Mouse (Mus musculus) embryonic facial prominence, embryonic 13.5 days (tissue): ENCODE measurements around the gene Sars. TPM values are rescaled to one million over a fixed set of nuclear protein-coding genes. Genes with fewer than 3 reads are reported as not detected.
A peak's percentile ranks its signal among the peaks of the same experiment; 100 is the strongest.

Experiments used
- ATAC-seq: fragments of 200-750 bp; cut with Nextera tagmentation; 2 replicates; pipeline ENCODE4 v1.8.0; 2017; ENCODE audit warnings: low read depth; ENCODE audit not compliant: insufficient number of reproducible peaks, insufficient read depth, low FRiP score, low TSS enrichment
- H3K27ac ChIP-seq: fragments of 300-500 bp; sonication (generic); 2 replicates; pipeline ENCODE4 v1.5.1; 2015; ENCODE audit warnings: moderate library complexity, mild to moderate bottlenecking, inconsistent platforms
- H3K27me3 ChIP-seq: fragments of 300-500 bp; sonication (generic); 2 replicates; pipeline ENCODE4 v1.6.1; 2015; ENCODE audit warnings: mild to moderate bottlenecking, inconsistent platforms
- H3K36me3 ChIP-seq: fragments of 300-500 bp; sonication (generic); 2 replicates; pipeline ENCODE4 v1.6.1; 2015; ENCODE audit warnings: mild to moderate bottlenecking, inconsistent platforms
- H3K4me1 ChIP-seq: fragments of 300-500 bp; sonication (generic); 2 replicates; pipeline ENCODE4 v1.6.1; 2015; ENCODE audit warnings: inconsistent platforms
- H3K4me2 ChIP-seq: fragments of 300-500 bp; sonication (generic); 2 replicates; pipeline ENCODE4 v1.6.1; 2015; ENCODE audit warnings: moderate library complexity, mild to moderate bottlenecking, inconsistent platforms
- H3K4me3 ChIP-seq: fragments of 300-500 bp; sonication (generic); 2 replicates; pipeline ENCODE4 v1.5.1; 2015; ENCODE audit warnings: mild to moderate bottlenecking, inconsistent platforms
- H3K9ac ChIP-seq: fragments of 300-500 bp; sonication (generic); 2 replicates; pipeline ENCODE4 v1.6.1; 2015; ENCODE audit warnings: mild to moderate bottlenecking, inconsistent platforms
- H3K9me3 ChIP-seq: fragments of 300-500 bp; sonication (generic); 2 replicates; pipeline ENCODE4 v1.6.1; 2016; ENCODE audit warnings: inconsistent platforms
- WGBS: fragments of 180-500 bp; shearing (Covaris S2); methylation state at CpG from one replicate; pipeline ENCODE4 v1.1.7; 2015; ENCODE audit warnings: mixed read lengths; 5-methylcytosine and 5-hydroxymethylcytosine counted together
- polyA plus RNA-seq: library from polyadenylated mRNA; unstranded; fragments of >200 nt; fragmentation: Nextera tagmentation; extraction: Ambion mirVana; gene quantifications from 2 replicates; pipeline ENCODE4 v1.2.1, GENCODE M21; 2015

Gene Sars
- 116 and 128 TPM in 2 replicates for polyA plus RNA-seq

DNA sequence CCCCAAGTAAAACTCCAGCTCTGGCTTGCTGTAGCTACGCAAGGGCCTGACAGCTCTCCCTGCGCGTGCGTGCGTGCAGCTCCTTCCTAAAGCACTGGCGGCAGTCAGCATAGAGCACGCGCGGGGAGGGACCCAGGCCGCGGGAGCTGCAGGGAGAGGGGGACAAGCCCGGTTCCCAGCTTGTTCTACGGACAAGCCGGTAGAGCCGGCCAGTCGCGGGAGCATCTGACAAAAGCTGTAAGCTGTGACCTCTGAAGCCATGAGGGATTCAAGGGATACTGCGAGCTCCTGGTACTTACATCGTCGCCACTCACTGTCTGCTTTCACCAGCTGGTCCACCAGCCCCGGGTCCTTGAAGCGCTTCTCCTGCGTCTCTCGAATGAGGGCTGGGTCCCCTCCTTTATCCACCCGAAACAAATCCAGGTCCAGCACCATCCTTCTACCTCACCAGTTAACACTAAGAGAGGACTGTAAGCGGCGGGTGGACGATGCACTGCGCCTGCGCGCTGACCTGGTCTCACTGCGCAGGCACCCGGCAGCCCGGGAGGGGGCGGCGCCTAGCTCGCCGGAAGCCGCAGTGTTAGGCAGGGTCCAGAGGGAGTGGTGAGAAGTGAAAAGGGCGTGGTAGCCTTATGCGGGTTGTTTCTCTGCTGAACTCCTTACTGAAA, at the start of gene Sars:
Gene Sars (minus strand): TSS at position 512 of the 668 bp plus-strand sequence.
- H3K36me3 ChIP-seq = 0 out of 2 replicates have a peak, but pooled peaks cover 9% of the 10 kb centered on the region
- ATAC-seq = peak; percentile 98
- peak within 1 kb of the TSS; percentile 83 for H3K27ac ChIP-seq
- H3K27me3 ChIP-seq = no peaks in the 10 kb centered on the region
- under 1% methylated on average over 41 of the region's 41 CpGs for WGBS
- peak within 1 kb of the TSS; percentile 88 for H3K9ac ChIP-seq
- peak within 1 kb of the TSS; percentile 72 for H3K4me2 ChIP-seq
- H3K4me1 ChIP-seq = peaks cover 19% of the 10 kb centered on the region
- no peaks in the 10 kb centered on the region for H3K9me3 ChIP-seq
- H3K4me3 ChIP-seq = peak within 1 kb of the TSS; percentile 88

DNA sequence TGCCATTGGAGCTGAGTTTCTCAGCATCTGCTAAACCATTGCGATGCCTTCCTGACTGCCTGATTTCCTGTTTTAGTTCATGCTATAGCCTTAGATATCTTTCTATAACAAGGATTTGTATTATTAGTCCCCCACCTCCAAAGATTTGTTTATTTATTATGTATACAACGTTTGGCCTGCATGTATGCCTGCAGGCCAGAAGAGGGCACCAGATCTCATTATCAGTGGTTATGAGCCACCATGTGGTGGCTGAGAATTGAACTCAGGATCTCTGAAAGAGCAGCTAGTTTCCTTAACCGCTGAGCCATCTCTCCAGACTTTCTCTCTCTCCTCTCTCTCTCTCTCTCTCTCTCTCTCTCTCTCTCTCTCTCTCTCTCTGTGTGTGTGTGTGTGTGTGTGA, 45.0 kb upstream of the Sars start:
- H3K9ac ChIP-seq = no peak overlapping the region
- H3K27ac ChIP-seq = no peak overlapping the region
- H3K36me3 ChIP-seq = no peaks in the 10 kb centered on the region
- H3K4me2 ChIP-seq = no peak overlapping the region
- H3K27me3 ChIP-seq = peaks cover 3% of the 10 kb centered on the region
- 37% methylated on average over 3 of the region's 3 CpGs for WGBS
- H3K9me3 ChIP-seq = no peaks in the 10 kb centered on the region
- no peaks in the 10 kb centered on the region for H3K4me1 ChIP-seq
- no peak overlapping the region for H3K4me3 ChIP-seq
- no peak for ATAC-seq

DNA sequence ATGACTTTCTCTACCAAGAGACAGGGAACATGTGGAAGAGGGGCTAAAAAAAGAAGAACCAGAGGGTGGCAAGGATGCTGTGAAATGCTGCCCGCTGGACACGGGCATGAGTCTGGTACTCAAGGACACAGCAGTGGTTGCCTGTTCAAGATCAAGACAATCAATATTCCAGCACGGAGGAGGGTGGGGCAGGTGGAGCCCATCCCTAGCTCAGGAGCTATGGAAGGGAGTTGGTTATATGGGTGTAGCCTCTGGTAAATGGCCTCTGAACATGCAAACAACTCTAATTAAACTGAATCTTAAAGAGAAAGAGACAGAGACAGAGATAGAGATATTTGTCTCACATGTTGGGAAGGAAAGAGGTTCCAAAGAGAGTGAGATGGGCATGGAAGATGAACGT, 39.7 kb upstream of the Sars start:
- no peak overlapping the region for H3K4me3 ChIP-seq
- H3K9me3 ChIP-seq = 0 out of 2 replicates have a peak, but pooled peaks cover 3% of the 10 kb centered on the region
- 87% methylated on average over 4 of the region's 4 CpGs for WGBS
- no peaks in the 10 kb centered on the region; the same call in 1 of the 2 replicates for H3K4me1 ChIP-seq
- H3K27ac ChIP-seq = no peak overlapping the region
- H3K36me3 ChIP-seq = no peaks in the 10 kb centered on the region
- H3K9ac ChIP-seq = no peak overlapping the region
- H3K27me3 ChIP-seq = no peaks in the 10 kb centered on the region
- H3K4me2 ChIP-seq = no peak overlapping the region
- no peak for ATAC-seq

DNA sequence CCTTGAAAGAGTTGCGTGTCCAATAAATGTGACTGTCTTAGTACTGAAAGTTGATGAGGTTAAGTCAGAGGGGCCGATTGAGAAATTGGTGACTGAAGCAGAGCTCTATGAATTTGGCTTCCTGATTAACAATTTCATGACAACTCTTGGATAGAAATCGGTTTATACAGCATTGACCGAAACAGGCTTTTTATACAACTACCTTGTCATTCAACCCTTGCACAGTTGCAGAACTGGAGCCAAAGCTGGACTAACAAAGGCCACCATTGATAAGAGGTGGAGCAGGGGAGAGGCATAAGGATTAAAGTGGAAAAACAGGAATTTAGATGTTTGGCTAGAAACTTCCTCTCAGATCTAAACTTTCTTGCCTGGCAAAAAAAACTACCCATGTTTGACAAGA, 33.8 kb upstream of the Sars start:
- WGBS = 70% methylated on average over 4 of the region's 4 CpGs
- no peak overlapping the region for H3K4me2 ChIP-seq
- H3K4me1 ChIP-seq = peaks cover 7% of the 10 kb centered on the region
- ATAC-seq = no peak
- H3K36me3 ChIP-seq = no peaks in the 10 kb centered on the region
- no peak overlapping the region for H3K4me3 ChIP-seq
- H3K9me3 ChIP-seq = 0 out of 2 replicates have a peak, but pooled peaks cover 3% of the 10 kb centered on the region
- no peaks in the 10 kb centered on the region for H3K27me3 ChIP-seq
- no peak overlapping the region for H3K9ac ChIP-seq
- no peak overlapping the region for H3K27ac ChIP-seq

DNA sequence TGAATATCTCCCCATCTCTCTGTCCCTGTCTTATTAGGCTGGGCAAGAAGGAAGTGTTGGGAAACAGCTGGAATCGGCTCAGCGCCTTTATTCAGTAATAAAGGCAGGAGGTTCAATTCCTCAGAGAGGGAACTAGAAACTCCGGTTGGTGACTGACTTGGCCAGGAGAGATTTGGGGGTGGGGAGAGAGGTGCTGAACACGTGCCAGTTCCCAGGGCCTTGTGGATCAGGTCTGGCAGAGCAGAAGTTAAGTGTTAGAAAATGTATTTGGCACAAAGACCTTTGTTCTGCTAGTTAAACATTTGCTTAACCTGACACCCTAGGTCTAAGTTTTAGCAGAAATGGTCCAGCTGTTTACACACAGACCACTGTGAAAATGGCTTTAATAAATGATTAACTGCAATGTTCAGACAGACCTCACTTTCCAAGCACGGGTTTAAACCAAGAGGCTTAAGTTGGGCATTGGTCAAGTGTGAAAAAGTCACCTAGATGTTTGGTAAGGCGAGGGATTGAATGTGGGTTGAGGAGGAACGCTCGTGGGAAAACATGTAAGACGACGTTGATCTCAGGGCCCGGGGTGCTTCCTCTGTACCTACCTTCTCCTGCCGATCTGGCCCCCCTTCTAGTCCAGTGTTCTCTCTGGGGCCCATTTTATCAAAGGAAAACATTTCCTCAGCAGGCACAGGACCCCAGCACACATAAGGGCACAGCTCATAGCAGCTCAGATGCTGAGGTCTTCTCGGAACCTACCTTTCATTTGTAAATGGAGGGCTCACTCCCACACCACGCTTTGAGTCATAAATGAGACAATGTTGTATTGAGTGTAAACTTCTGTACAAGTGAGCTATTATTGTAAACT, 32.0 kb upstream of the Sars start:
- no peaks in the 10 kb centered on the region for H3K27me3 ChIP-seq
- no peaks in the 10 kb centered on the region for H3K36me3 ChIP-seq
- no peaks in the 10 kb centered on the region for H3K9me3 ChIP-seq
- H3K4me2 ChIP-seq = no peak overlapping the region
- WGBS = 59% methylated on average over 14 of the region's 14 CpGs
- H3K9ac ChIP-seq = no peak overlapping the region
- ATAC-seq = no peak
- peaks cover 7% of the 10 kb centered on the region for H3K4me1 ChIP-seq
- no peak overlapping the region for H3K27ac ChIP-seq
- no peak overlapping the region for H3K4me3 ChIP-seq

DNA sequence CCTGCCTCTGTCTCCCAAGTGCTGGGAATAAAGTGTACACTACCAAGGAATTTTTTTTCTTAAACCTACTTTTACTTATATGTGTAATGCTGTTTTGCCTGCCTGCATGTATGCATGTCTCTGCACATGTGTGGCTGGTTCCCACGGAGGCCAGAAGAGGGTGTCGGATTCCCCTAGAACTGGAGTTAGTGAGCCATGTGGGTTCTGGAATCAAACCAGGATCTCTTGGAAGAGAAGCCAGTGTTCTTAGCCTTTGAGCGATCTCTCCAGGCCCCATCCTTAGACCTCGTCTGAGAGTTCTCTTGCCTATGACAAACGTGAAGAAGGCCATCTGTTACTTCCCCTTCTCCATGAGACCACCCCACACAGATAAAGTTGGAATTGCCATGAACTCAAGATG, 30.5 kb upstream of the Sars start:
- H3K9ac ChIP-seq = no peak overlapping the region
- H3K36me3 ChIP-seq = no peaks in the 10 kb centered on the region
- H3K27me3 ChIP-seq = no peaks in the 10 kb centered on the region
- WGBS = 74% methylated on average over 5 of the region's 5 CpGs
- H3K4me2 ChIP-seq = no peak overlapping the region
- H3K4me1 ChIP-seq = peaks cover 7% of the 10 kb centered on the region
- no peak overlapping the region for H3K27ac ChIP-seq
- ATAC-seq = no peak
- no peaks in the 10 kb centered on the region for H3K9me3 ChIP-seq
- no peak overlapping the region for H3K4me3 ChIP-seq

DNA sequence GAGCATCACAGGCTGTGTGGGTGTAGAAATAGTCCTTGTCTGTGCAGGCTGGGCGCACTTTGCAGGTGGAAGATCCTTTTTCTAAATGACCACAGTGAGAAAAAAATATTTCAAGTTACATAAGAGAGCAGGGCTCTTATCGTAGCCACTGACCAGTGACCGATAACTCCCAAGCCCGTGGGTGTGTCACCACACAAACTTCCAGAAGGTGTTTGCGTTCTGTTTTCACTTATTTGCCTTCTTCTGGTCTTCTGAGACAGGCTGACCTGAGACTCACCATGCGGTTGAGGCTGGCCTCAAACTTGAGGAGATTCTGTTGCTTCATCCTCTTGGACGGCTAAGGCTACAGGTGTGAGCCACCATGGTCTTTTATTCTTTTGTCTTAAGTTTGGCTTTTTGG, 30.0 kb upstream of the Sars start:
- no peak for ATAC-seq
- 88% methylated on average over 7 of the region's 7 CpGs for whole genome bisulfite sequencing
- no peaks in the 10 kb centered on the region for H3K27me3 ChIP-seq
- no peaks in the 10 kb centered on the region for H3K36me3 ChIP-seq
- no peak overlapping the region for H3K27ac ChIP-seq
- no peak overlapping the region for H3K4me2 ChIP-seq
- no peaks in the 10 kb centered on the region for H3K9me3 ChIP-seq
- peaks cover 7% of the 10 kb centered on the region for H3K4me1 ChIP-seq
- no peak overlapping the region for H3K4me3 ChIP-seq
- H3K9ac ChIP-seq = no peak overlapping the region

DNA sequence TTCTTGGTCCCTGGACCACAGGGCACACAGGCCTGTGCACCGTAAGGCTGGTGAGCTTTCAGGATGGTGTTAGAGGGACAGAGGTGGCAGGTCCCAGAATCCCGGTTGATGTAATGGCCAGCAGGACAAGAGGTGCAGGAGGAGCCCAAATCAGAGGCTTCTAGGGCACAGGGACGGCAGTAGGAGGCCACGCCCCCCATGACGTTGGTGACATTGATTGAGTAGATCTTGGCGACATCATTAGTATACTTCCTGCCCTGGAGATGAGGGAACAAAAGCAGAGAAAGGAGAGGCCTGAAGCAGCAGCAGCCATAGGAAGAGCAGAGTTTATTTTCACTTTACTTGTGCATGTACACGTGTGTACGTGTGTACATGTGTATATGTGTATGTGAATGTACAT, 22.8 kb upstream of the Sars start:
- WGBS = 80% methylated on average over 8 of the region's 8 CpGs
- no peak for ATAC-seq
- H3K4me2 ChIP-seq = no peak overlapping the region
- no peaks in the 10 kb centered on the region for H3K9me3 ChIP-seq
- no peak overlapping the region for H3K9ac ChIP-seq
- no peaks in the 10 kb centered on the region for H3K27me3 ChIP-seq
- no peaks in the 10 kb centered on the region for H3K36me3 ChIP-seq
- no peak overlapping the region for H3K27ac ChIP-seq
- H3K4me1 ChIP-seq = no peaks in the 10 kb centered on the region
- H3K4me3 ChIP-seq = no peak overlapping the region

DNA sequence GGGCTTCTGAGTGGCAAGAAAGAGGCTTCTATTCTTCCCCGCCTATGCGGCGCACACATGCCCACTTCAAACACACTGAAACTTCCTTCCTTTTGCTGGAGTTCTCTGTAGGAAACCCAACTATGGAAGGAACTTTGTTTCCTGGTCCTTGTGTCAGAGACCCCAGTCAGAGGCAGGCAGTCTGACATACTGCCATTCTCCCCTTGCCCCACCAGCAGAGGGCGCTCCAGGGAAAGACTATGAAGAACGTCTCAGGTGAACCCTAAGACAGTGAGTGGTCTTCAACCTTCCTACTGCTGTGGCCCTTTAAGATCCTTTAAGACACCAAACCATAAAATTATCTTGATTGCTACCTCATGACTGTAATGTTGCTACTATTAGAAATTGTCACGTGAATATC, 21.4 kb upstream of the Sars start:
- WGBS = 87% methylated on average over 6 of the region's 6 CpGs
- no peaks in the 10 kb centered on the region for H3K36me3 ChIP-seq
- no peak overlapping the region for H3K27ac ChIP-seq
- ATAC-seq = no peak
- no peaks in the 10 kb centered on the region for H3K9me3 ChIP-seq
- H3K9ac ChIP-seq = no peak overlapping the region
- H3K4me2 ChIP-seq = no peak overlapping the region
- no peaks in the 10 kb centered on the region for H3K4me1 ChIP-seq
- H3K27me3 ChIP-seq = no peaks in the 10 kb centered on the region
- H3K4me3 ChIP-seq = no peak overlapping the region

DNA sequence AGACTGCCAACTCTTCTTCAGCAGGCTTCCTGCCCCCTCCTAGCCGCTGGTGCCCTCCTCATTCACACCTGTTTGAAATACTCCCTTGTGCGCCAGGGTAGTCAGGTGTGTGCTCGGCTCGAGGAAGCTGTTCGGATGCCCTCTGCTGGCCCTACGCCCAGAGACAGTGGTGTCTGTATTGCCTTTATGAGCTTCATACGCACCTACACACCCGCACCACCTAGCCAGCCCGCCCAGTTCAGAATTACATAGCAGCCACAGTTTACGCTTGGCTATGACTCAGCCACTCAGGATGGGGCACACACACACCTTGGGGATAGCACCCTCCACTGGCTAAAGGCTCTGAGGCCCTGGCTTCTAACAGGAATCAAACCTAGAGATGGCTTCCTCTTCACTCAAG, 13.9 kb upstream of the Sars start:
- Histone ChIP-seq H3K27me3 (no peaks in the 10 kb centered on the region), H3K4me1 (peaks cover 4% of the 10 kb centered on the region; the same call in 1 of the 2 replicates), H3K4me2 (peak overlapping the region; percentile 24), H3K9ac (no peak overlapping the region), H3K9me3 (no peaks in the 10 kb centered on the region), H3K27ac (no peak overlapping the region), H3K4me3 (no peak overlapping the region), H3K36me3 (no peaks in the 10 kb centered on the region)
- ATAC-seq = no peak
- WGBS = 31% methylated on average over 10 of the region's 10 CpGs

DNA sequence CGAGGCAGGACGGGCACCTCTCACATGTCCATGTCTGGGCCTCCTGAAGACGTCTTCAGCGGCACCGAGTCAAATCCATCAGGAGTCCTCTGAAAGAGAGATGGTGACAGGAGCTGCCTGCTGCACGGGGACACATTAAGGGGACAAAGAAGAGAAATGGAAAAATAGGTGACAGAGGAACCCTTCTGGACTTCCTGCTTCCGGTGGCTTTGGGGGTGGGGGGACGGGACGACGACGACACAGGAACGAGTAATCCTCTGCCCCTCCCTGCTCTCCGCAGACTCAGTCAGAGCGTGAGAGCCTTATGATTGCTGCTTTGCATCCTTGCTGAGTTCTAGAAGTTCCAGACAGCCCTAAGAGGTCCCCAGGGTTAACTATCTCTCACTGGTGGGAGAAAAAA, 13.4 kb upstream of the Sars start:
- Histone ChIP-seq H3K27me3 (no peaks in the 10 kb centered on the region), H3K9me3 (no peaks in the 10 kb centered on the region), H3K4me1 (peaks cover 4% of the 10 kb centered on the region; the same call in 1 of the 2 replicates), H3K9ac (no peak overlapping the region), H3K27ac (no peak overlapping the region), H3K4me2 (peak overlapping the region; percentile 24), H3K4me3 (no peak overlapping the region), H3K36me3 (no peaks in the 10 kb centered on the region)
- 49% methylated on average over 14 of the region's 14 CpGs for WGBS
- ATAC-seq = no peak

DNA sequence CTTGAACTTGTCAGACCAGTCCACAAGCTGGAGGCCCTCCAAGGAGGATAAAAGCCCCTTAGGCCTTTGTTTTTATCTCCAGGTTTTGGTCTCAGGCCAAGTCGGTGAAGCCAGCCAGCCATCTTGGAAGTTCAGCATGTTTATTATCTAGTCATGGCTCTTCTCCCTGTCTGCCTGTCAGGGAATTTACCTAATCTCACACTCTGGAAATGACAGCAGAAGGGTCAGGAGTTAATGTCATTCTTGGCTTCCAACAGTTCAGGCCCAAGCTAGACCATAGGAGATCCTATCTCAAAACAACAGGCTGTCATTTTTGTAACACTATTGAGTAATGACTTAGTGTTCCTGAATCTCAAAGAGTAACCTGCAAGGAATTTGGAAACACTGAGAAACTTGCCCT, 9.2 kb upstream of the Sars start:
- H3K27me3 ChIP-seq = no peaks in the 10 kb centered on the region
- no peak overlapping the region for H3K27ac ChIP-seq
- no peak overlapping the region for H3K9ac ChIP-seq
- H3K4me1 ChIP-seq = peaks cover 4% of the 10 kb centered on the region; the same call in 1 of the 2 replicates
- H3K4me3 ChIP-seq = no peak overlapping the region
- ATAC-seq = no peak
- 70% methylated on average over 1 of the region's 1 CpGs for WGBS
- H3K36me3 ChIP-seq = no peaks in the 10 kb centered on the region
- H3K9me3 ChIP-seq = no peaks in the 10 kb centered on the region
- no peak overlapping the region for H3K4me2 ChIP-seq
